Mouse (Mus musculus) intestine, postnatal 0 days (tissue): ENCODE results near the gene Gm11938. TPM values are rescaled to one million over a fixed set of nuclear protein-coding genes. Genes with fewer than 3 reads are reported as not detected.
"Not testable (repeated sequence)": the region's sequence is repeated elsewhere in the genome, so short reads cannot be mapped to it uniquely, and the experiment has no call there.

Experiments
- ATAC-seq: fragments of 200-750 bp; cut with Nextera tagmentation; 2 replicates; pipeline ENCODE4 v1.8.0; 2017; ENCODE audit warnings: mild to moderate bottlenecking, moderate TSS enrichment, moderate library complexity
- H3K27ac ChIP-seq: fragments of 300-500 bp; sonication (generic); 2 replicates; pipeline ENCODE4 v1.5.1; 2014; ENCODE audit warnings: mild to moderate bottlenecking, low read depth, low read length, moderate library complexity
- H3K27me3 ChIP-seq: fragments of 300-500 bp; sonication (generic); replicated peaks from 2 replicates; pipeline ENCODE4 v1.6.1; 2014; ENCODE audit warnings: low read length, mixed read lengths; ENCODE audit not compliant: control insufficient read depth, insufficient read depth
- H3K36me3 ChIP-seq: fragments of 300-500 bp; sonication (generic); 2 replicates; pipeline ENCODE4 v1.6.1; 2014; ENCODE audit warnings: mild to moderate bottlenecking, moderate library complexity; ENCODE audit not compliant: control insufficient read depth, insufficient read depth
- H3K4me1 ChIP-seq: fragments of 300-500 bp; sonication (generic); replicated peaks from 2 replicates; pipeline ENCODE4 v1.6.1; 2014; ENCODE audit warnings: antibody characterized with exemption, low read length, mixed read lengths; ENCODE audit not compliant: control insufficient read depth, insufficient read depth
- H3K4me2 ChIP-seq: fragments of 300-500 bp; sonication (generic); replicated peaks from 2 replicates; pipeline ENCODE4 v1.6.1; 2014; ENCODE audit warnings: low read depth, mild to moderate bottlenecking, moderate library complexity
- H3K4me3 ChIP-seq: fragments of 300-500 bp; sonication (generic); 2 replicates; pipeline ENCODE4 v1.5.1; 2014; ENCODE audit warnings: low read depth, low read length
- H3K9ac ChIP-seq: fragments of 300-500 bp; sonication (generic); 2 replicates; pipeline ENCODE4 v1.6.1; 2014; ENCODE audit warnings: mild to moderate bottlenecking, low read depth, low read length
- H3K9me3 ChIP-seq: fragments of 300-500 bp; sonication (generic); 2 replicates; pipeline ENCODE4 v1.6.1; 2016; ENCODE audit warnings: mixed run types; ENCODE audit not compliant: control insufficient read depth
- CTCF ChIP-seq: sonication (generic); IDR thresholded peaks from 2 replicates; pipeline ENCODE4 v1.5.1; 2016; ENCODE audit warnings: low read depth, mild to moderate bottlenecking, control low read depth, antibody characterized with exemption, moderate library complexity
- WGBS: fragments of 180-500 bp; shearing (Covaris S2); extraction: QIAGEN DNeasy Blood & Tissue Kit; methylation state at CpG from one replicate; pipeline ENCODE4 v1.1.7; 2014; 5-methylcytosine and 5-hydroxymethylcytosine counted together
- polyA plus RNA-seq: library from polyadenylated mRNA; unstranded; fragments of >200 nt; fragmentation: Nextera tagmentation; extraction: Ambion mirVana; gene quantifications from 2 replicates; pipeline ENCODE4 v1.2.1, GENCODE M21; 2015

The Gm11938 gene
- polyA plus RNA-seq, 1 experiment from 2014 or later = not detected

- no peak within 1 kb of the TSS for H3K4me2 ChIP-seq
- no peaks in the 10 kb centered on the region for H3K4me1 ChIP-seq
- H3K27ac ChIP-seq = no peak within 1 kb of the TSS
- TF ChIP-seq CTCF = no peak
- WGBS = 45% methylated on average over 8 of the region's 8 CpGs
- no peak for ATAC-seq
- H3K4me3 ChIP-seq = no peak within 1 kb of the TSS
- no peaks in the 10 kb centered on the region for H3K9me3 ChIP-seq
- H3K9ac ChIP-seq = no peak within 1 kb of the TSS
- no peaks in the 10 kb centered on the region for H3K36me3 ChIP-seq
- no peaks in the 10 kb centered on the region for H3K27me3 ChIP-seq
These were observed 31.6 kb upstream of the Gm11938 start, which contains the start of gene Krtap4-2 for GRCm38 (mm10) chr11:99634653-99635134. Krtap4-2 (minus strand) TSS chr11:99635084.

DNA sequence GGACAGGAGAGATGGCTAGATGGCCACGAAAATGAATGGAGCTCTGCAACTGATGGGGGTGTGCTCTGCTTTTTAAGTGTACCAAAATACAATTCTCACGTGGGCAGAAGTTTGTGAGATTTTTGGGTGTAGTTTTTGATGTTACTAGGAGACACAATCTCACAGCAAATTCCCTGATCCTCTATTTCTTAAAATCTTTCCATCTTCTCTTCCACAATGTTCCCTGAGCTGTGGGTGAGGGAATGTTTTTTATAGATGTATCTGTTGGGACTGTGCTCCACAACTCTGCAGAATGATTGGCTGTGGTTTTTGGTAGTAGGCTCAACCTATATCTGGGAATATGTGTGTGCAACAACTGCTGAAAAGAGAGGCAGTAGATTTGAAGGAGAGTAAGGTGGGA is 30.2 kb upstream of the Gm11938 start:
- 78% methylated on average over 2 of the region's 2 CpGs for WGBS
- H3K36me3 ChIP-seq = no peaks in the 10 kb centered on the region
- no peaks in the 10 kb centered on the region for H3K27me3 ChIP-seq
- no peaks in the 10 kb centered on the region for H3K9me3 ChIP-seq
- no peak overlapping the region for H3K4me3 ChIP-seq
- no peaks in the 10 kb centered on the region for H3K4me1 ChIP-seq
- H3K4me2 ChIP-seq = no peak overlapping the region
- no peak overlapping the region for H3K27ac ChIP-seq
- no peak overlapping the region for H3K9ac ChIP-seq
- no peak for TF ChIP-seq CTCF
- ATAC-seq = no peak

- H3K4me2 ChIP-seq = no peak overlapping the region
- no peaks in the 10 kb centered on the region for H3K36me3 ChIP-seq
- ATAC-seq = no peak
- H3K4me1 ChIP-seq = no peaks in the 10 kb centered on the region
- TF ChIP-seq CTCF = no peak
- no peak overlapping the region for H3K27ac ChIP-seq
- H3K4me3 ChIP-seq = no peak overlapping the region
- WGBS = 37% methylated on average over 3 of the region's 3 CpGs
- no peaks in the 10 kb centered on the region for H3K9me3 ChIP-seq
- no peaks in the 10 kb centered on the region for H3K27me3 ChIP-seq
- no peak overlapping the region for H3K9ac ChIP-seq
These were observed 27.8 kb upstream of the Gm11938 start for GRCm38 (mm10) chr11:99630890-99631289.

DNA sequence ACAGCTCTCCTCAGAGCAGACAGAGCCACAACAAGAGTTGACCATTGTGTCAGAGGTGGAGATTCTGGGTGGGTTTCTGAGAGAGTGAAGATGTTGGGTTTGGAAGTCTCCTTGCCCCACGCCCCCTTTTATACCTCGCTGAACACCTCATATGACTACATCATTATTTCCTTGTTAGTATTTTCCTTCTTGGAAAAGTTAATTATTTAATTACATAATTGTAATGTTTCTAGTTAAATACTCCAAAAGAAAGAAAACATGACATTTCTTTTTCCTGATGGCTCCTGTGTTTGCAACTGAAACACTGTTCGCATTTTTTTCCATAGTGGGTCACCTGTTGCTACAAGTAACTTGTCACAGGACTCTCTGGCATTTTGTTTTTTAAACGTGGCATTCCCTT is 25.0 kb upstream of the Gm11938 start, which contains the start of gene Krtap4-1:
TSS of gene Krtap4-1 (minus strand) at position 101 of the 400 bp plus-strand sequence.
- no peak within 1 kb of the TSS for H3K27ac ChIP-seq
- no peak within 1 kb of the TSS for H3K4me2 ChIP-seq
- H3K27me3 ChIP-seq = no peaks in the 10 kb centered on the region
- H3K36me3 ChIP-seq = no peaks in the 10 kb centered on the region
- no peaks in the 10 kb centered on the region for H3K9me3 ChIP-seq
- no peak for TF ChIP-seq CTCF
- H3K4me3 ChIP-seq = no peak within 1 kb of the TSS
- H3K9ac ChIP-seq = no peak within 1 kb of the TSS
- 81% methylated on average over 4 of the region's 4 CpGs for WGBS
- H3K4me1 ChIP-seq = no peaks in the 10 kb centered on the region
- ATAC-seq = no peak

- H3K27me3 ChIP-seq = no peaks in the 10 kb centered on the region
- WGBS = 81% methylated on average over 2 of the region's 2 CpGs
These were observed 17.2 kb upstream of the Gm11938 start, which contains the start of gene Gm11562 for GRCm38 (mm10) chr11:99620335-99620734. Gm11562 (minus strand) TSS chr11:99620435.

GRCm38 (mm10) chr11:99614796-99615363 is 11.8 kb upstream of the Gm11938 start, which contains the start of gene Krtap2-4:
Krtap2-4 (minus strand) TSS chr11:99614846.
- WGBS = 47% methylated on average over 3 of the region's 3 CpGs
- Histone ChIP-seq H3K36me3 (no peaks in the 10 kb centered on the region), H3K9ac (no peak within 1 kb of the TSS), H3K9me3 (no peaks in the 10 kb centered on the region), H3K4me1 (no peaks in the 10 kb centered on the region), H3K27ac (no peak within 1 kb of the TSS), H3K4me2 (no peak within 1 kb of the TSS), H3K27me3 (no peaks in the 10 kb centered on the region), H3K4me3 (no peak within 1 kb of the TSS)
- no peak for TF ChIP-seq CTCF
- peak; percentile 85 for ATAC-seq

More at GRCm38 (mm10) chr11:99620335-99620734, 17.2 kb upstream of the Gm11938 start, which contains the start of gene Gm11562:
- TF ChIP-seq CTCF = no peak
- Histone ChIP-seq H3K9me3 (no peaks in the 10 kb centered on the region), H3K4me3 (no peak within 1 kb of the TSS), H3K36me3 (no peaks in the 10 kb centered on the region), H3K4me2 (no peak within 1 kb of the TSS), H3K27ac (no peak within 1 kb of the TSS), H3K9ac (no peak within 1 kb of the TSS), H3K4me1 (no peaks in the 10 kb centered on the region)
- no peak for ATAC-seq

- WGBS = 39% methylated on average over 1 of the region's 2 CpGs
These were observed 7.0 kb upstream of the Gm11938 start, which contains the start of gene Gm11937 for GRCm38 (mm10) chr11:99610089-99610488. Gm11937 (minus strand) TSS chr11:99610189.

More at GRCm38 (mm10) chr11:99610089-99610488, 7.0 kb upstream of the Gm11938 start, which contains the start of gene Gm11937:
- H3K36me3 ChIP-seq, H3K9ac ChIP-seq, H3K27me3 ChIP-seq, H3K4me2 ChIP-seq, H3K27ac ChIP-seq, H3K4me1 ChIP-seq, H3K4me3 ChIP-seq, H3K9me3 ChIP-seq, ATAC-seq: not testable (repeated sequence)
